Mouse (Mus musculus) kidney, postnatal 14 days (tissue): Measurements from ENCODE around the gene Cipc.

ENCODE experiments used
- DNase-seq: peaks from one replicate; pipeline ENCODE4 v3.0.0; 2022; ENCODE audit warnings: mixed read lengths

The Cipc gene

GRCm38 (mm10) chr12:86990755-86991110, 43.9 kb downstream of the Cipc start:
- no peak for DNase-seq

- DNase-seq, result no peak
Measured at GRCm38 (mm10) chr12:86994166-86994565, 47.3 kb downstream of the Cipc start.

GRCm38 (mm10) chr12:86994776-86995175, 47.9 kb downstream of the Cipc start:
- DNase-seq, result no peak

GRCm38 (mm10) chr12:86995931-86996330, 49.1 kb downstream of the Cipc start:
- no peak for DNase-seq

- DNase-seq, result no peak
Measured at GRCm38 (mm10) chr12:86998699-86999098, 51.9 kb downstream of the Cipc start.

GRCm38 (mm10) chr12:86999283-86999820, 52.5 kb downstream of the Cipc start:
- DNase-seq, result no peak

GRCm38 (mm10) chr12:87000151-87000839, 53.5 kb downstream of the Cipc start:
- no peak for DNase-seq

- DNase-seq, result no peak
Measured at GRCm38 (mm10) chr12:87000840-87001176, 54.0 kb downstream of the Cipc start.

- DNase-seq, result no peak
Measured at GRCm38 (mm10) chr12:87002209-87002608, 55.4 kb downstream of the Cipc start.

GRCm38 (mm10) chr12:87002815-87003214, 56.0 kb downstream of the Cipc start:
- DNase-seq, result no peak

- no peak for DNase-seq
Measured at GRCm38 (mm10) chr12:87003606-87004005, 56.8 kb downstream of the Cipc start.

- DNase-seq, result no peak
Measured at GRCm38 (mm10) chr12:87004596-87004995, 57.8 kb downstream of the Cipc start.
